12 mouse cellular contexts compared by ENCODE assay signal in genomic region chr15:25763106-25763505, GRCm38 (mm10).
DNase-seq lines count a peak whose midpoint lies in the region; ATAC-seq and TF ChIP-seq lines count a peak whose summit lies in the region.
"Had no signal": no experiment of that assay in that cellular context is flagged by ENCODE, and none has a peak within 500 bp of the region (broad histone marks: within the 10 kb centered on the region; RNA-seq: fewer than 3 reads in every experiment).

No protein-coding gene starts in this region.

- H3K9me3 ChIP-seq in forebrain, embryonic 12.5 days: no peaks in the 10 kb centered on the region
- no peaks in the 10 kb centered on the region for H3K9me3 ChIP-seq in hindbrain, postnatal 0 days (ENCODE audit: low read length)
- no peaks in the 10 kb centered on the region for H3K9me3 ChIP-seq in neural tube, embryonic 14.5 days (ENCODE audit: control insufficient read depth, low read length)

- H3K4me2 ChIP-seq in forebrain, embryonic 12.5 days: peak overlapping the region; percentile 40
- peak overlapping the region; percentile 35 for H3K4me2 ChIP-seq in hindbrain, postnatal 0 days (ENCODE audit: low read depth, low read length)
- peak overlapping the region; percentile 15; the same call in 1 of the 2 replicates for H3K4me2 ChIP-seq in neural tube, embryonic 14.5 days (ENCODE audit: low read depth, low read length)
- H3K4me2 ChIP-seq: liver, embryonic 11.5 days had no signal

- H3K27ac ChIP-seq in forebrain, embryonic 12.5 days: peak overlapping the region; percentile 96
- peak overlapping the region; percentile 87 for H3K27ac ChIP-seq in hindbrain, postnatal 0 days
- peak overlapping the region; percentile 77 for H3K27ac ChIP-seq in neural tube, embryonic 14.5 days (ENCODE audit: low read depth, low read length)

- H3K4me3 ChIP-seq in forebrain, embryonic 12.5 days (replicated peaks): peak overlapping the region; percentile 19
- H3K4me3 ChIP-seq in hindbrain, postnatal 0 days (ENCODE audit: low read length): no peak overlapping the region
- no peak overlapping the region for H3K4me3 ChIP-seq in neural tube, embryonic 14.5 days (ENCODE audit: low read depth, low read length)

- H3K4me1 ChIP-seq in forebrain, embryonic 12.5 days: peaks cover 98% of the 10 kb centered on the region
- peaks cover 33% of the 10 kb centered on the region for H3K4me1 ChIP-seq in hindbrain, postnatal 0 days (ENCODE audit: insufficient read depth, low read length)
- H3K4me1 ChIP-seq in neural tube, embryonic 14.5 days (ENCODE audit: control insufficient read depth, insufficient read depth, low read length): peaks cover 47% of the 10 kb centered on the region

- 16% methylated on average over 7 of the region's 7 CpGs for WGBS in forebrain, embryonic 12.5 days
- 28% methylated on average over 7 of the region's 7 CpGs for WGBS in hindbrain, postnatal 0 days
- WGBS in neural tube, embryonic 14.5 days: 30% methylated on average over 7 of the region's 7 CpGs

- ATAC-seq in forebrain, embryonic 12.5 days (ENCODE audit: low FRiP score): no peak
- peak; percentile 18; the same call in 1 of the 2 replicates for ATAC-seq in hindbrain, postnatal 0 days
- ATAC-seq in neural tube, embryonic 14.5 days (ENCODE audit: low read depth): no peak

- H3K36me3 ChIP-seq in forebrain, embryonic 12.5 days (replicated peaks): no peaks in the 10 kb centered on the region
- H3K36me3 ChIP-seq in hindbrain, postnatal 0 days (ENCODE audit: insufficient read depth, low read length): no peaks in the 10 kb centered on the region
- H3K36me3 ChIP-seq in neural tube, embryonic 14.5 days (ENCODE audit: control insufficient read depth, insufficient read depth, low read length): no peaks in the 10 kb centered on the region

- peak; percentile 63 to 75 for DNase-seq in cerebellum, postnatal 10 days
- no peak for DNase-seq in cerebellum, postnatal 36 days
- DNase-seq in hindbrain, postnatal 0 days (ENCODE audit: low spot score): peak; percentile 57
- no peak for DNase-seq in urinary bladder, adult 18-20 months (ENCODE audit: low spot score in 2 of 2)
- no peak for DNase-seq in frontal cortex, postnatal 36 days (ENCODE audit: low spot score in 2 of 2)
- DNase-seq in cerebellum, adult 8-10 months: no peak
- DNase-seq: gastrocnemius, postnatal 14 days; kidney, adult 11 months; lung, postnatal 36 days had no signal

- H3K9ac ChIP-seq in forebrain, embryonic 12.5 days: peak overlapping the region; percentile 21; the same call in 1 of the 2 replicates
- no peak overlapping the region for H3K9ac ChIP-seq in hindbrain, postnatal 0 days (replicated peaks; ENCODE audit: low read length)
- H3K9ac ChIP-seq in neural tube, embryonic 14.5 days (replicated peaks; ENCODE audit: low read depth, low read length): no peak overlapping the region

- H3K27me3 ChIP-seq in forebrain, embryonic 12.5 days: no peaks in the 10 kb centered on the region
- no peaks in the 10 kb centered on the region for H3K27me3 ChIP-seq in hindbrain, postnatal 0 days (ENCODE audit: insufficient read depth, low read length)
- H3K27me3 ChIP-seq in neural tube, embryonic 14.5 days (ENCODE audit: control insufficient read depth, insufficient read depth, low read length): no peaks in the 10 kb centered on the region

- TF ChIP-seq CTCF in hindbrain, postnatal 0 days (IDR thresholded peaks at IDR 0.05; ENCODE audit: low read depth): no peak

Comparison
In these comparisons a context has a peak if more than half of its experiments do, and no peak if none do; other contexts are left out.
1. DNase-seq: peak in cerebellum, postnatal 10 days (2 of 2) and hindbrain, postnatal 0 days (single experiment); none in cerebellum, postnatal 36 days (0 of 2), urinary bladder, adult 18-20 months (0 of 2), frontal cortex, postnatal 36 days (0 of 2) and cerebellum, adult 8-10 months (single experiment).
2. Peak in every context shown above with its lines, with median percentiles within 50 percentile points of each other: H3K27ac ChIP-seq and H3K4me2 ChIP-seq.